Mouse (Mus musculus): ENCODE results near the gene Gpr162. TPM values are rescaled to one million over a fixed set of nuclear protein-coding genes. Genes with fewer than 3 reads are reported as not detected.

The Gpr162 gene
- polyA plus RNA-seq, 1 experiment from 2014 or later, result 0.92 TPM

DNA sequence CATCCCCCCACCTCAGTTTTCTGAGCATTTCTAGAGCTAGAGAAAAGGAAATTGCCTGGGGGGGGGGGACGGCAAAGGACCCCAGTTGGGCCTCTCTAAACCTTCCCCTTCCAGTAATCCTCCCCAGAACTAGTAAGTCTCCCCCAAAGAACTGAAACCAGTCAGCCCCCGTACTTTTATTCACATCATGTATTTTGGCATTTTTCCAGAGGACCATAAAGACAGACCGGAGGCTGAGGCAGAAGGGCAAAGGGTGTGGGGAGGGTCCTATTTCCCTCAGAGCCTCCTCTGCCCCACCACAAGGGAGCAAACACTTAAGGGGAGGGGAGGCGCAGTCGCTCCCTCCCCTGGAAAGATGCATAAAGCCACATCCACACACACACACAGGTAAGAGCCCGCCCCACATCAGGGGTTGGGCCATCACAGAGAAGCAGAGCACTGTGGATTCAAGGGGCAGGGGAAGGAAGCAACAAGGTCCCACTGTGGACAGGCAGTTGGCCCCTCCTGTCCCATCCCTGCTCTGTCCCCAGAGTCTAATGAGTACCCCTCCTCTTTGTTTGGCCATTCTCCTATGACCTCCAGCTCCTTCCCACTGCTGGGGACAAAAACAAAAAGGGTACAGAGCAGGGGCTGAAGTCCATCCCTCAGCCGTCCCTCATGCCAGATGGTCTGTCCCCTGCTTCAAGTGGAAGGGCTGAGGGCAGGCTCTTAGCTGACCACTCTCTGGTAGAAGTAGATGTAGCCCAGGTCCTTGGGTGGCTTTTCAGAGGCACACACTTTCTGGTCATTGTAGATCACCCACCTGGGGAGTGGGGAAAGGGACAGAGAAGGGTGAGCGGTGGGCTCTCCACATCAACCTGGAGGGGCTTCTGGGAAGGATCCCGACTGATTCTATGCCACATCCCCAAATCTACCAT is 48.7 kb downstream of the Gpr162 start:
- H3K4me2 ChIP-seq (ENCODE audit: low read depth, severe bottlenecking), result no peak overlapping the region; the same call in 1 of the 2 replicates
- peaks cover 38% of the 10 kb centered on the region for H3K36me3 ChIP-seq (ENCODE audit: control insufficient read depth, insufficient read depth, low read length)
- H3K9me3 ChIP-seq (ENCODE audit: control insufficient read depth, low read length), result no peaks in the 10 kb centered on the region
- no peak overlapping the region for H3K4me3 ChIP-seq (ENCODE audit: low read depth, low read length)
- no peaks in the 10 kb centered on the region for H3K27me3 ChIP-seq (ENCODE audit: control insufficient read depth, insufficient read depth, low read length)
- WGBS, result 71% methylated on average over 9 of the region's 9 CpGs
- no peak overlapping the region for H3K27ac ChIP-seq (replicated peaks; ENCODE audit: low read depth, low read length)
- H3K9ac ChIP-seq (ENCODE audit: low read length), result no peak overlapping the region
- H3K4me1 ChIP-seq (ENCODE audit: control insufficient read depth, insufficient read depth, low read length), result peaks cover 12% of the 10 kb centered on the region; the same call in 1 of the 2 replicates
- ATAC-seq (ENCODE audit: insufficient number of reproducible peaks, low FRiP score, low TSS enrichment, low read depth) (no peak), DNase-seq (ENCODE audit: low spot score) (no peak)

DNA sequence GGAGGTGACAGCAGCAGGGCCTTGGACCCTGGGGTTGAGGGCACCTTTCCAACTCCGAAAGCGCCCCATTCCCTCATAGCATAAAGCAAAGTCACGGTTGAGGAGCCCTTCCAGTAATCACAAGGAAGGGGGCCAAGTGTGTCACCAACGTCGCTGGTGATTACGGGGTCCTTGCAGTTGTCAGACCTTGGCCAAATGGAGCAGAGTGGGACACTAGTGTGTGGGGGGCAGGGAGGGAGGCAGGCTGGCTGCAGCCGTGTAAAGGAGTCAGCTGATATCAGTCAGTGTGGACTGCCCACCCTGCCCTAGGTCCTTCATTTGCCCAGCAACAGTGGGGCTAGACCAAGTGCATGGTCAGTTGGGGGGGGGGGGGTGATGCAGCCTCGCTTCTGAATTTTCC is 49.3 kb downstream of the Gpr162 start:
- no peak overlapping the region for H3K9ac ChIP-seq (ENCODE audit: low read length)
- ATAC-seq (ENCODE audit: insufficient number of reproducible peaks, low FRiP score, low TSS enrichment, low read depth) (peak; percentile 45; the same call in 1 of the 2 replicates), DNase-seq (ENCODE audit: low spot score) (no peak)
- peaks cover 16% of the 10 kb centered on the region; the same call in 1 of the 2 replicates for H3K4me1 ChIP-seq (ENCODE audit: control insufficient read depth, insufficient read depth, low read length)
- H3K9me3 ChIP-seq (ENCODE audit: control insufficient read depth, low read length), result no peaks in the 10 kb centered on the region
- no peak overlapping the region for H3K27ac ChIP-seq (replicated peaks; ENCODE audit: low read depth, low read length)
- peak overlapping the region; percentile 91 for H3K4me3 ChIP-seq (ENCODE audit: low read depth, low read length)
- H3K36me3 ChIP-seq (ENCODE audit: control insufficient read depth, insufficient read depth, low read length), result peaks cover 32% of the 10 kb centered on the region
- H3K4me2 ChIP-seq (ENCODE audit: low read depth, severe bottlenecking), result peak overlapping the region; percentile 82
- WGBS, result 34% methylated on average over 8 of the region's 8 CpGs
- no peaks in the 10 kb centered on the region for H3K27me3 ChIP-seq (ENCODE audit: control insufficient read depth, insufficient read depth, low read length)

DNA sequence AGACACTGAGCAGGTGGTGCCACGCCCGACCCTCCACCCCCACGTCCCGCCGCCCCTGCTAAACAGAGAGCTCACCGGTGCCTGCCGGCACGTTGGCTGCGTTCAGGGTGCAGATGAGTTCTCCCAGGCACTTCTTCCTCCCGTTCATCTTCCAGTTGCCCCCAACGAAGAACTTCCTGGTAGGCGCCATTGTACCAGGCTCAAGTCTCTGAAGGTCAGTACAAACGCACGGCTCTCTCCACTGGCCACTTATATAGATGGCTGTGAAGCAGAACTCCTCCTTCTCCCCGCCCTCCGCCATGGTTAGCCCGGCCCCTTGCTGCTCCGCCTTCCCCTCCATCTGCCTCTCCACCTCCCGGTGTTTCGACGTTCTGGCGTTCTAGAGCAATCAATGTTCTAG is 49.9 kb downstream of the Gpr162 start, which contains the start of gene Tpi1:
Gene Tpi1 (minus strand): TSS at position 364 of the 400 bp plus-strand sequence.
- Histone ChIP-seq H3K9me3 (ENCODE audit: control insufficient read depth, low read length) (no peaks in the 10 kb centered on the region), H3K4me3 (ENCODE audit: low read depth, low read length) (peak within 1 kb of the TSS; percentile 91), H3K36me3 (ENCODE audit: control insufficient read depth, insufficient read depth, low read length) (peaks cover 29% of the 10 kb centered on the region), H3K9ac (ENCODE audit: low read length) (peak within 1 kb of the TSS; percentile 83), H3K27ac (replicated peaks; ENCODE audit: low read depth, low read length) (peak within 1 kb of the TSS; percentile 82), H3K4me2 (ENCODE audit: low read depth, severe bottlenecking) (peak within 1 kb of the TSS; percentile 82), H3K4me1 (ENCODE audit: control insufficient read depth, insufficient read depth, low read length) (peaks cover 16% of the 10 kb centered on the region; the same call in 1 of the 2 replicates), H3K27me3 (ENCODE audit: control insufficient read depth, insufficient read depth, low read length) (no peaks in the 10 kb centered on the region)
- WGBS, result under 1% methylated on average over 22 of the region's 22 CpGs
- DNase-seq (ENCODE audit: low spot score) (peak; percentile 92), ATAC-seq (ENCODE audit: insufficient number of reproducible peaks, low FRiP score, low TSS enrichment, low read depth) (peak; percentile 84)

DNA sequence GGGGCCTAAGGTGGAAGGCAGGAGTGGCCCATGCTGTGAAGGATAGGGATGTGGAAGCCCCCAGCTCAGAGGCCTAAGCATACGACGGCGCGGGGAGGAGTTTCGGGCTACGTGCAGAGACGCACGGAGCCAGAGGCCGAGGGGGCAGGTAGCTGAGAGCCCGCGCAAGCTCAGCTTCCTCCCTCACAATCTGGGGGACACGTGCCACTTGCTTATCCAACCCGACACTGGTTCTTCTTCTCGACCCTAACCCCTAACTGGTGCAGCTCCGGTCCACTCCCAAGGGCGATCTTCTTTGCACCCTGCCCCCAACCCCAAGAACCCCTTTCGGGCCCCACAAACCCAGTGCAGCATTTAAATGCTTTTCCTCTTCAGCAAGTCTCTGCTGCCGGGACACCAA is 50.3 kb downstream of the Gpr162 start:
- ATAC-seq (ENCODE audit: insufficient number of reproducible peaks, low FRiP score, low TSS enrichment, low read depth), result peak; percentile 58; the same call in 1 of the 2 replicates
- under 1% methylated on average over 18 of the region's 18 CpGs for WGBS
- Histone ChIP-seq H3K4me2 (ENCODE audit: low read depth, severe bottlenecking) (peak overlapping the region; percentile 82), H3K27me3 (ENCODE audit: control insufficient read depth, insufficient read depth, low read length) (no peaks in the 10 kb centered on the region), H3K4me3 (ENCODE audit: low read depth, low read length) (peak overlapping the region; percentile 91), H3K36me3 (ENCODE audit: control insufficient read depth, insufficient read depth, low read length) (peaks cover 26% of the 10 kb centered on the region), H3K9me3 (ENCODE audit: control insufficient read depth, low read length) (no peaks in the 10 kb centered on the region), H3K27ac (replicated peaks; ENCODE audit: low read depth, low read length) (peak overlapping the region; percentile 82), H3K9ac (ENCODE audit: low read length) (peak overlapping the region; percentile 83), H3K4me1 (ENCODE audit: control insufficient read depth, insufficient read depth, low read length) (peaks cover 16% of the 10 kb centered on the region; the same call in 1 of the 2 replicates)
- DNase-seq (ENCODE audit: low spot score), result peak; percentile 83

DNA sequence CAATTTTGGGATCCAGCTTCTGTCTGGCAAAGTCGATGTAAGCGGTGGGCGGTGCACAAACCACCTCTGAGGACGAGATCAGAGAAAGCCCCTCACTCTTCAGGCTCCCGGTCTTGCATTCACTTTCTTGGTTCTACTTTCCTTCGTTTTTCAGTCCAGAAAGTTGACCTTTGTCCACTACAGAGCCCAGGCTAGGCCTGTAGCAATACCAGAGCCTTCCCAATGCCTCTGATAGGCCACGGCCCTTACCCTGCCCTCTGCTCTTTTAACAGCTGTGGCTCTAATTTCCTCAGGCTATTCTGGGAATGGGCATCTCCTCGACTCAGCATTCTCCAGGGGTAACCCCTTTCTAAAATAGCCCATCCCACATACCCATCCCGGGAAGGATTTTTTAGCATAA is 50.9 kb downstream of the Gpr162 start:
- 26% methylated on average over 9 of the region's 9 CpGs for WGBS
- Histone ChIP-seq H3K4me1 (ENCODE audit: control insufficient read depth, insufficient read depth, low read length) (peaks cover 16% of the 10 kb centered on the region; the same call in 1 of the 2 replicates), H3K4me2 (ENCODE audit: low read depth, severe bottlenecking) (peak overlapping the region; percentile 82), H3K9me3 (ENCODE audit: control insufficient read depth, low read length) (no peaks in the 10 kb centered on the region), H3K36me3 (ENCODE audit: control insufficient read depth, insufficient read depth, low read length) (peaks cover 20% of the 10 kb centered on the region), H3K4me3 (ENCODE audit: low read depth, low read length) (peak overlapping the region; percentile 91), H3K27me3 (ENCODE audit: control insufficient read depth, insufficient read depth, low read length) (no peaks in the 10 kb centered on the region), H3K9ac (ENCODE audit: low read length) (peak overlapping the region; percentile 83), H3K27ac (replicated peaks; ENCODE audit: low read depth, low read length) (peak overlapping the region; percentile 82; the same call in 1 of the 2 replicates)
- no peak for DNase-seq (ENCODE audit: low spot score)
- ATAC-seq (ENCODE audit: insufficient number of reproducible peaks, low FRiP score, low TSS enrichment, low read depth), result no peak

DNA sequence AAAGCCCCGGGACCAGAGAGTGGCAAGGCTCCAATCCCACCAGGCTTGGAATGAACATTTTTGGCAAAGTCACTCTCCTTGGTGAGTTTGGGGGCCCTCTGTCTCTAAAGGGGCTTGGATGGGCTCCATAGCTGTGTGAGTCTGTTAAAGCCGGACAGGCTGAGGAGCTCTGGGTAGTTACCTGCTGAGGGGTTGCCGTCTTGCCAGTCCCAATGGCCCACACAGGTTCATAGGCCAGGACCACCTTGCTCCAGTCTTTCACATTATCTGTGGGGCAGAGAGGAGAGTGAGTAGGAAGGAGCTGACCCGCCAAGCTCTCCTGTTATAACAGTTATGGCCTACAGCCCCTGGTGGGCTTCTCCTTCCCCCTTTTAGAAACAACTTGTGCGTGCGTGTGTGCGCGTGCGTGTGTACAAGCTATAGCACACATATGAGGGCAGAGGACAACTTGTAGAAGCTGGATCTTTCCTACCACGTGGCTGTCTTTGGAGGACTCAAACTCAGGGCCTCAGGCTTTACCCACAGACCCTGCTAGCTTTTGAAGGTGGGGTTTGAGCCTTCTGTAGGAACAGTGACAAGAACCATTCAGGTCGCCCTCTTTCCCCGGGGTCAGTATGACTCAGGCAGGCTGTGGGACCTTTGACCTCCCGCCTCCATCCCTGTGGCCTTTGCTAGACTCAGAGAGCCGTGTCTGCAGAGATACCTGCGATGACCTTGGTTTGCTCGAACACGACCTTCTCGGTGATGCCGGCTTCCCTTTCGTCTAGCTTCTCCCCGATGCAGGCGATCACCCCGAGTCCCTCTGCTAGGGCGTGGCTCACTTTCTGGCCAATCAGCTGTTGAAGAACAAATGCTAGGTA is 51.9 kb downstream of the Gpr162 start:
- Histone ChIP-seq H3K4me1 (ENCODE audit: control insufficient read depth, insufficient read depth, low read length) (peaks cover 16% of the 10 kb centered on the region; the same call in 1 of the 2 replicates), H3K9me3 (ENCODE audit: control insufficient read depth, low read length) (no peaks in the 10 kb centered on the region), H3K27me3 (ENCODE audit: control insufficient read depth, insufficient read depth, low read length) (no peaks in the 10 kb centered on the region), H3K4me3 (ENCODE audit: low read depth, low read length) (peak overlapping the region; percentile 91), H3K27ac (replicated peaks; ENCODE audit: low read depth, low read length) (no peak overlapping the region), H3K36me3 (ENCODE audit: control insufficient read depth, insufficient read depth, low read length) (peaks cover 11% of the 10 kb centered on the region), H3K9ac (ENCODE audit: low read length) (peak overlapping the region; percentile 22; the same call in 1 of the 2 replicates), H3K4me2 (ENCODE audit: low read depth, severe bottlenecking) (peak overlapping the region; percentile 82)
- 85% methylated on average over 24 of the region's 24 CpGs for WGBS
- DNase-seq (ENCODE audit: low spot score) (no peak), ATAC-seq (ENCODE audit: insufficient number of reproducible peaks, low FRiP score, low TSS enrichment, low read depth) (no peak)

DNA sequence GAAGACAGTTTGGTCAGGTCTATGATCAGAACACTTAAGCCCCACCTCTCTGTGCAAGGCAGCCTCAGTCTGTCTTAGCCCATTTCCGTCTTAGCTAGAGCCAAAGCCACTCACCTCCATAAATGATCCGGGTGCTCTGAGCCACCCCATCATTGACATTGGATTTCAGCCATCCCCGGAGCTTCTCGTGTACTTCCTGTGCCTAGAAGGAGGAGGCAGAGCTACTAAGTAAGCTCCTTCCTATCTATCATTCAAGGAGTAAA is 52.4 kb downstream of the Gpr162 start:
- WGBS, result 92% methylated on average over 4 of the region's 4 CpGs
- no peak overlapping the region for H3K9ac ChIP-seq (ENCODE audit: low read length)
- peaks cover 9% of the 10 kb centered on the region for H3K36me3 ChIP-seq (ENCODE audit: control insufficient read depth, insufficient read depth, low read length)
- no peaks in the 10 kb centered on the region for H3K27me3 ChIP-seq (ENCODE audit: control insufficient read depth, insufficient read depth, low read length)
- H3K27ac ChIP-seq (replicated peaks; ENCODE audit: low read depth, low read length), result no peak overlapping the region
- DNase-seq (ENCODE audit: low spot score), result no peak
- H3K9me3 ChIP-seq (ENCODE audit: control insufficient read depth, low read length), result no peaks in the 10 kb centered on the region
- ATAC-seq (ENCODE audit: insufficient number of reproducible peaks, low FRiP score, low TSS enrichment, low read depth), result no peak
- no peak overlapping the region for H3K4me2 ChIP-seq (ENCODE audit: low read depth, severe bottlenecking)
- peaks cover 19% of the 10 kb centered on the region; the same call in 1 of the 2 replicates for H3K4me1 ChIP-seq (ENCODE audit: control insufficient read depth, insufficient read depth, low read length)
- H3K4me3 ChIP-seq (ENCODE audit: low read depth, low read length), result no peak overlapping the region
